Mouse (Mus musculus): ENCODE measurements around the gene Arhgef17. TPM values are rescaled to one million over a fixed set of nuclear protein-coding genes. Genes with fewer than 3 reads are reported as not detected.

Arhgef17 gene
- polyA plus RNA-seq, 1 experiment from 2014 or later, result 10.2 TPM

DNA sequence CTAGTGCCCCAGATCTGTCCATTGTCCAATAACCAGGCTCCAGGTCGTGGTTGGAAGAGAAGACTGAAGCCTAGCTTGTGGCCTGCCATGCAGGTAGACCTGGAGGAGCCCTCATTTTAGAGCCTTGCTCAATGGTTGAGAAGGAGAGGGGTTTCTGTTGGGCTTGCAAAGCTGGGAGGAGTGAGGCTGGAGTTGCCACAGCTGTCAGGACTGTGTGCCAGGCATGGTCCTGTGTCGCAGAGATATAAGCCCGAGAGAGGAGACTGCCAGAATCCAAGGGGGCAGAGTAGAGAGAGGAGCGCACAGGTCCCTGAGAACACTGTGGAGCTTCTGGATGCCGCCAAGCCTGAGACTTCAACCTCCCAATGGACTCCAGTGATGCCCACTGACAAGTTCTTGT is 12.8 kb upstream of the Arhgef17 start:
- H3K4me1 ChIP-seq (replicated peaks; ENCODE audit: control insufficient read depth, insufficient read depth, low read length), result peaks cover 15% of the 10 kb centered on the region
- 90% methylated on average over 5 of the region's 5 CpGs for WGBS

DNA sequence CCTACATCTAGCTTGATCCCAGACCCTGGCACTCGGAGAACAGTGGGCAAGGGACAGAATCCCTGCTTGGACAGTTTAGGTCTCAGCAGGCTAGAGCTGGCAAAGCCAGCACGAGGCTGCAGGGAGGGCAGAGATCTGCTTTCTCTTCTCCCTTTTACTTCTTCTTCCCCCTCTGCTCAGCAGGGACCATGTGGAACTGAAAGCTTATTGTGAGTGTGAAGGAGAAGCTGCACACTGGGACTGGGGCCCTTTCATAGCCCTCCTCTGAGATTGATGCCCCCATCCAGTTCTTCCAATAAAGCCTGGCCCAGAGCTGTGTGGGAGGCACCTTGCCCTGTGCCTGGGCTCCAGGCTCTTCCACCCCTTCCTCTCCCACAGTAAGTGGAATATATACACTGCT is 12.4 kb upstream of the Arhgef17 start:
- no peaks in the 10 kb centered on the region for H3K9me3 ChIP-seq (ENCODE audit: control insufficient read depth, low read length)
- no peak overlapping the region for H3K27ac ChIP-seq (ENCODE audit: low read length)
- H3K27me3 ChIP-seq (replicated peaks; ENCODE audit: control insufficient read depth, insufficient read depth, low read length), result no peaks in the 10 kb centered on the region
- WGBS, result 64% methylated on average over 2 of the region's 2 CpGs
- no peak for ATAC-seq
- H3K36me3 ChIP-seq (ENCODE audit: control insufficient read depth, insufficient read depth), result no peaks in the 10 kb centered on the region
- H3K4me1 ChIP-seq (replicated peaks; ENCODE audit: control insufficient read depth, insufficient read depth, low read length), result peaks cover 15% of the 10 kb centered on the region
- no peak overlapping the region for H3K4me3 ChIP-seq (replicated peaks; ENCODE audit: low read length)
- no peak overlapping the region for H3K9ac ChIP-seq (replicated peaks; ENCODE audit: low read depth, low read length)
- H3K4me2 ChIP-seq (ENCODE audit: low read length), result no peak overlapping the region

More for the DNA sequence above, 12.8 kb upstream of the Arhgef17 start:
- no peaks in the 10 kb centered on the region for H3K9me3 ChIP-seq (ENCODE audit: control insufficient read depth, low read length)
- no peaks in the 10 kb centered on the region for H3K27me3 ChIP-seq (replicated peaks; ENCODE audit: control insufficient read depth, insufficient read depth, low read length)
- H3K4me2 ChIP-seq (ENCODE audit: low read length), result no peak overlapping the region
- no peak overlapping the region for H3K9ac ChIP-seq (replicated peaks; ENCODE audit: low read depth, low read length)
- no peak overlapping the region for H3K27ac ChIP-seq (ENCODE audit: low read length)
- H3K36me3 ChIP-seq (ENCODE audit: control insufficient read depth, insufficient read depth), result no peaks in the 10 kb centered on the region
- H3K4me3 ChIP-seq (replicated peaks; ENCODE audit: low read length), result no peak overlapping the region
- ATAC-seq, result no peak

DNA sequence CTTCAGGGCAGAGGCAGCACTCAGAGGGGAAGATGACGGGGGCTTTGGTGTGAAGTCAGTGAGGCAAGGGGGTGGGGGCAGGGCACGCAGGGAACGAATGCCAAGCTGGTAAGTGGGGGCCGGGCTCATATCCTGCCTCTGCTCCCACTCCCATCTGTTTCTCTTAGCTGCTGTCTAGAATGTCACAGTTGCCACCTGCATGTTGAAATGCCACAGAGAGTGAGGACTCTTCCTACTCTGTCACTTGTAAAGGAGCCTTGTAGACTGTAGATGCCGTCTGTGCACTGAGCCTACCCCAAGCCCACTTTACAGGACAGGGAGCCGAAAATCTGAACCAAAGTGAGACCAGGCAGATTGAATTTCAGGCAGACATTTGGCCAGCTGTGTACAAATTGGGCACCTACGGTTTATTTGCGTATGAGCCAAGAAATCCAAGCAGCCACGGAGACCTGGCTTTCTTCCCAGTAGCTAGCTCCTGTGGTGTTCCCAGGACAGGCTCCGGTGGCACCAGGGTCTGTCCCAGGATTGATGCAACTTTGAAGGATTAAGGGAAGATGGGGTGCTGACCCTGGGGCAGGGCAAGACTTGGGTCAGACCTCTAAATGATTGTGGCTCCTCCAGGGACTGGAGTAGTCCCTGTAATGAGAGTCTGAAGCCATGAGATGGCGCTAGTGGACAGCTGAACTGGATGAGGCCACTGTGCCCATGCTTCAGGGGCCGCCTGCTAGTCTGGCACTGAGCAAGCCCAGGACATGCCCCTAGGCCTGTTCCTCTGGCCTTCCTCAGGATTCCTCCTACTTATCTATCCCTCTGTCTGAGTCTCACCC is 11.1 kb upstream of the Arhgef17 start:
- Histone ChIP-seq H3K9me3 (ENCODE audit: control insufficient read depth, low read length) (no peaks in the 10 kb centered on the region), H3K27me3 (replicated peaks; ENCODE audit: control insufficient read depth, insufficient read depth, low read length) (no peaks in the 10 kb centered on the region), H3K27ac (ENCODE audit: low read length) (peak overlapping the region; percentile 26), H3K36me3 (ENCODE audit: control insufficient read depth, insufficient read depth) (no peaks in the 10 kb centered on the region), H3K4me2 (ENCODE audit: low read length) (no peak overlapping the region), H3K9ac (replicated peaks; ENCODE audit: low read depth, low read length) (no peak overlapping the region), H3K4me1 (replicated peaks; ENCODE audit: control insufficient read depth, insufficient read depth, low read length) (peaks cover 15% of the 10 kb centered on the region), H3K4me3 (replicated peaks; ENCODE audit: low read length) (no peak overlapping the region)
- WGBS, result 26% methylated on average over 12 of the region's 12 CpGs
- ATAC-seq, result peak; percentile 76

DNA sequence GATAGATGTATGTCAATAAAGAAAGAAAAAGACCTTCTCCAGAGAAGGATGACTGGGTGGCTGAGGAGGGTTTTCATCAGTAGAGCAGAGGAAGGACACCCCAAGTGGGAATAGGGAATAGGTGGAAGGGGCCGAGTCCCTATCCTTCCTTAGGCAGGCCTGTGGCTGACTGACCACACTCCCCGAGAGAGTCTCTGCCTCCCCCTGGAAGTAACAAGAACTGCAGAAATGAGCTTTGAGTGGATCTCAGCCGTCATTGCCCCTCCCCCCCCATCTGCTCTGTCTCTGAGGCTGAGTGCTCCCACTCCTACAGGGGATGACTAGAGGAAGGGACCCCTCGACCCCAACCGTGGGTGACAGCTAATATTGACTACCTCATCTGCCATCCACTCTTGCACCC is 9.3 kb upstream of the Arhgef17 start:
- no peaks in the 10 kb centered on the region for H3K36me3 ChIP-seq (ENCODE audit: control insufficient read depth, insufficient read depth)
- no peak for ATAC-seq
- H3K4me1 ChIP-seq (replicated peaks; ENCODE audit: control insufficient read depth, insufficient read depth, low read length), result peaks cover 15% of the 10 kb centered on the region
- no peak overlapping the region for H3K4me3 ChIP-seq (replicated peaks; ENCODE audit: low read length)
- H3K9ac ChIP-seq (replicated peaks; ENCODE audit: low read depth, low read length), result no peak overlapping the region
- WGBS, result 48% methylated on average over 5 of the region's 5 CpGs
- no peaks in the 10 kb centered on the region for H3K27me3 ChIP-seq (replicated peaks; ENCODE audit: control insufficient read depth, insufficient read depth, low read length)
- no peak overlapping the region for H3K4me2 ChIP-seq (ENCODE audit: low read length)
- H3K9me3 ChIP-seq (ENCODE audit: control insufficient read depth, low read length), result no peaks in the 10 kb centered on the region
- no peak overlapping the region for H3K27ac ChIP-seq (ENCODE audit: low read length)

DNA sequence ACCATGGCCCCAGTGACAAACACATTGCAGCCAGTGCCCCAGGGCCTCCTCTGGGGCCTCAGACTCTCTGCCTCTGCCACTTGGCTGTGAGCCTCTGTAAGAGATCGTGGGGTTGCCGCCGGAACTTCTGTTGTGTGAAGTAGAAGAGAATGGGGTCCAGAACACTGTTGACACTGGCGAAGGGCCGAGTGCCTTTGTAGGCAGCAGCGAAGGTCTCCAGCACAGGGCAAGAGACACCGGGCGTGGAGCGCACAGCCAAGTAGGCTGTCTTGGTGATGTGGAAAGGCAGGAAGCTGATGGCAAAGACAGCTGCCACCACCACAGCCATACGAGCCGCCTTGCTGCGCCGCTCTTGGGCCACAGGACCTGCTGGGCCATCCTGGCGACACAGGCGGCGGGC is 6.2 kb upstream of the Arhgef17 start:
- Histone ChIP-seq H3K27ac (ENCODE audit: low read length) (no peak overlapping the region), H3K4me1 (replicated peaks; ENCODE audit: control insufficient read depth, insufficient read depth, low read length) (peaks cover 7% of the 10 kb centered on the region), H3K9me3 (ENCODE audit: control insufficient read depth, low read length) (no peaks in the 10 kb centered on the region), H3K9ac (replicated peaks; ENCODE audit: low read depth, low read length) (no peak overlapping the region), H3K36me3 (ENCODE audit: control insufficient read depth, insufficient read depth) (no peaks in the 10 kb centered on the region), H3K4me3 (replicated peaks; ENCODE audit: low read length) (no peak overlapping the region), H3K4me2 (ENCODE audit: low read length) (no peak overlapping the region), H3K27me3 (replicated peaks; ENCODE audit: control insufficient read depth, insufficient read depth, low read length) (no peaks in the 10 kb centered on the region)
- no peak for ATAC-seq
- 82% methylated on average over 16 of the region's 16 CpGs for WGBS

DNA sequence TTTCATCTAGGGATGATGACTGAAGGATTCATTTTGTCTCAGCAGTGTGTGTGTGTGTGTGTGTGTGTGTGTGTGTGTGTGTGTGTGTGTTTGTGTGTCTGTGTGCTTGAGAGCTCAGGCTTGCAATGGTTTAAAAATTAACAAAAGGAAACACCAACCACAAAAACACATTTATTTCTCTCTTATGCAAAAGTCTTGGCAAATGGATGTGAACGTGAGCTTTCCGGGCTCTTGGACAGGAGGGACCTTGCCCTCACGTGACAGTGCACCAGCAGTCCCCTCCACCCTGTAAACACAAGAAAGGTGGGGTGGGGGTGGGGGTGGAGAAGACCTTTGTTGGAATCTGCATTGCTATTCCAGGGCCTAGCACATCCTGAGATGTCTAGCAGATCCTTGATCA is 5.6 kb upstream of the Arhgef17 start:
- H3K27me3 ChIP-seq (replicated peaks; ENCODE audit: control insufficient read depth, insufficient read depth, low read length), result no peaks in the 10 kb centered on the region
- H3K9ac ChIP-seq (replicated peaks; ENCODE audit: low read depth, low read length), result no peak overlapping the region
- no peak overlapping the region for H3K4me2 ChIP-seq (ENCODE audit: low read length)
- H3K4me3 ChIP-seq (replicated peaks; ENCODE audit: low read length), result no peak overlapping the region
- no peaks in the 10 kb centered on the region for H3K36me3 ChIP-seq (ENCODE audit: control insufficient read depth, insufficient read depth)
- H3K27ac ChIP-seq (ENCODE audit: low read length), result no peak overlapping the region
- no peak for ATAC-seq
- H3K9me3 ChIP-seq (ENCODE audit: control insufficient read depth, low read length), result no peaks in the 10 kb centered on the region
- 92% methylated on average over 3 of the region's 3 CpGs for WGBS
- peaks cover 3% of the 10 kb centered on the region for H3K4me1 ChIP-seq (replicated peaks; ENCODE audit: control insufficient read depth, insufficient read depth, low read length)

DNA sequence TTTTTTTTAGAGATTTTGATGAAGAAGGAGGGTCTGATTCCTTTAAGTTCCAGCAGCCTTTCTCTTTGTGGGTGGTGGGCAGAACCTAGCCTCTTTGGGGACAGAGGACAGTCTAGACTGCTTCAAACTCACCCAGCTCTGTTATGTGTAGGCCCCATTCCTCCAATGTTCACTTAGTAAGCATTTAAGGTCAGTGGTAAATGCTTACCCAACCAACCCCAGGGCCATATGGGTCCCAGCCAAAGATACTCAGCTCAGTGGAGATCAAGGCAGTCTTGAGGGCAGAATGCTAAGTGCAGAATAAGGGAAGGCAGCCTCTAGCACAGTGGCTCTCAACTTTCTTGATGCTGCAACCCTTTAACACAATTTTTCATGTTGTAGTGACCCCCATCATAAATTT is 1.6 kb upstream of the Arhgef17 start:
- Histone ChIP-seq H3K4me2 (ENCODE audit: low read length) (no peak overlapping the region), H3K27ac (ENCODE audit: low read length) (no peak overlapping the region), H3K36me3 (ENCODE audit: control insufficient read depth, insufficient read depth) (no peaks in the 10 kb centered on the region), H3K4me3 (replicated peaks; ENCODE audit: low read length) (no peak overlapping the region), H3K9me3 (ENCODE audit: control insufficient read depth, low read length) (no peaks in the 10 kb centered on the region), H3K27me3 (replicated peaks; ENCODE audit: control insufficient read depth, insufficient read depth, low read length) (peaks cover 4% of the 10 kb centered on the region; the same call in 1 of the 2 replicates), H3K9ac (replicated peaks; ENCODE audit: low read depth, low read length) (no peak overlapping the region), H3K4me1 (replicated peaks; ENCODE audit: control insufficient read depth, insufficient read depth, low read length) (peaks cover 29% of the 10 kb centered on the region)
- no peak for ATAC-seq

DNA sequence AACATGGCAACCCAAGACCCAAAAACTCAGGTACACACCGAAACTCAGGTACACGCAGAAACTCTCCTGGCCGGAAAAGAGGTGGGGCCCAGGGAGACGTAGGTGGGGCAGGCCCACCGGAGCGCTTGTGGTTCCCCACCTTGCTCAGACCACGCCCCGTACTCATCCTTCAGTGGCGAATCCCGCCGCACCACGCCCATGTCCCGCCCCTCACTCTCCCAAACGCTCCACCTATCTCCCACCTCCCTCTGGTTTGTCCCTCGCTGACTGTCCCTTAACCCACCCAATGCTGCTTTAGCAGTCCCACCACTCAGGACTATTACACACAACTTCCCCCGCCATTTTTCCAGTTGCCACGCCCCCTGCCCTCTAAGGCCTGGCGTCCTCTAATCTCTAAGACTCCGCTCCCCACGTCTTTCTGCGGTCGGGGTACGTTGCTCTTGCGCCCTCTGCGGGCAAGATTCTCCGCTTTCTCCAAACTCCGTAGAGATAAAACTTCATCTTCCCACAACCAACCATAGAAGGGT is 637 bp upstream of the Arhgef17 start:
- H3K4me3 ChIP-seq (replicated peaks; ENCODE audit: low read length), result peak overlapping the region; percentile 59
- peaks cover 4% of the 10 kb centered on the region; the same call in 1 of the 2 replicates for H3K27me3 ChIP-seq (replicated peaks; ENCODE audit: control insufficient read depth, insufficient read depth, low read length)
- peak overlapping the region; percentile 70 for H3K9ac ChIP-seq (replicated peaks; ENCODE audit: low read depth, low read length)
- peak; percentile 87 for ATAC-seq
- H3K9me3 ChIP-seq (ENCODE audit: control insufficient read depth, low read length), result no peaks in the 10 kb centered on the region
- 0% methylated on average over 21 of the region's 27 CpGs for WGBS
- H3K27ac ChIP-seq (ENCODE audit: low read length), result peak overlapping the region; percentile 70
- H3K36me3 ChIP-seq (ENCODE audit: control insufficient read depth, insufficient read depth), result no peaks in the 10 kb centered on the region
- H3K4me2 ChIP-seq (ENCODE audit: low read length), result peak overlapping the region; percentile 86
- peaks cover 38% of the 10 kb centered on the region for H3K4me1 ChIP-seq (replicated peaks; ENCODE audit: control insufficient read depth, insufficient read depth, low read length)

DNA sequence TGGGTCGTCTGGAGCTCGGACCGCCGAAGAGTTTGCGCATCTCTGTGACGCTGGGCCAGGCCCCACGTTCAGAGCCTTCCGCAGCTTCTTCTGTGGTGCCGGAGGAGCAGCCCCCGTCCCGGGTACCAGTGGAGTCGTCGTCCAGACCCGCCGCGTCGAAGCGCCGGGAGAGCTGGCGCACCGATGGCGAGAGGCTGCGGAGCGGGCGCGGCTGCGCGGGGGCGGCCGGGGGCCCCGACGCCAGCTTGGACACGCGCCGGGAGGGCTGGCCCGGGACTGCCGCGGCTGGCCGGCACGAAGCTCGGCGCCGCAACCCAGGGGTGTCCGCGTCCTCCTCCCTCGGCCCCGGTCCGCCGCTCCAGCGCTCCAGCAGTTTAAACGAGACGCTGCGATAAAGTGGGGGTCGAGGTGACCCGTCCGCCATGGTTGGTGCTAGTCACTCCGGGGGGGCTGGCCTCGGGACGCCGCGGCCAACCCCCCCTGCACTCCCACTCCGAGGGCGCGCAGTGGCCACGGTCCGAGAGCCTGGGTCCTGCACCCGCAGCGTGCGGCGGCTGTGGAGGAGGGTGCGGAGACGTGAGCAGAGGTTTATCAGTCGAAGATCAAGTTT is 486 bp downstream of the Arhgef17 start:
- Histone ChIP-seq H3K36me3 (ENCODE audit: control insufficient read depth, insufficient read depth) (no peaks in the 10 kb centered on the region), H3K27me3 (replicated peaks; ENCODE audit: control insufficient read depth, insufficient read depth, low read length) (peaks cover 4% of the 10 kb centered on the region; the same call in 1 of the 2 replicates), H3K9ac (replicated peaks; ENCODE audit: low read depth, low read length) (peak overlapping the region; percentile 70), H3K4me2 (ENCODE audit: low read length) (peak overlapping the region; percentile 86), H3K27ac (ENCODE audit: low read length) (peak overlapping the region; percentile 76), H3K4me1 (replicated peaks; ENCODE audit: control insufficient read depth, insufficient read depth, low read length) (peaks cover 49% of the 10 kb centered on the region), H3K9me3 (ENCODE audit: control insufficient read depth, low read length) (no peaks in the 10 kb centered on the region), H3K4me3 (replicated peaks; ENCODE audit: low read length) (peak overlapping the region; percentile 59)
- ATAC-seq, result peak; percentile 7; the same call in 1 of the 2 replicates
- WGBS, result under 1% methylated on average over 72 of the region's 73 CpGs

Measured in forebrain, embryonic 16.5 days (tissue).